Mouse (Mus musculus) embryo, embryonic 10.5 days (tissue): ENCODE measurements at regions not wholly inside any gene's neighbourhood (a gene's known extent, or its start where the extent isn't known, plus 50 kb on each side); places are given as distances from the start of the nearest gene placed in this dataset.

Experiments
- DNase-seq: peaks from one replicate; pipeline ENCODE4 v3.0.0-alpha.2; 2015; ENCODE audit warnings: low spot score

GRCm38 (mm10) chr1:19754346-19754745 is 545.6 kb downstream of the Tfap2b start:
- no peak for DNase-seq

GRCm38 (mm10) chr1:19757921-19758436 is 549.3 kb downstream of the Tfap2b start:
- no peak for DNase-seq

- no peak for DNase-seq
Measured at GRCm38 (mm10) chr1:19766879-19767278, 558.2 kb downstream of the Tfap2b start.

GRCm38 (mm10) chr1:19772266-19772665 is 563.6 kb downstream of the Tfap2b start:
- DNase-seq: no peak

- DNase-seq: no peak
Measured at GRCm38 (mm10) chr1:19774502-19774901, 565.8 kb downstream of the Tfap2b start.

GRCm38 (mm10) chr1:19777542-19777941 is 568.8 kb downstream of the Tfap2b start:
- DNase-seq: no peak

GRCm38 (mm10) chr1:19786971-19787370 is 578.3 kb downstream of the Tfap2b start:
- DNase-seq: no peak

GRCm38 (mm10) chr1:19794124-19794523 is 585.4 kb downstream of the Tfap2b start:
- no peak for DNase-seq

- DNase-seq: no peak
Measured at GRCm38 (mm10) chr1:19825887-19826286, 617.2 kb downstream of the Tfap2b start.

- DNase-seq: no peak
Measured at GRCm38 (mm10) chr1:19826455-19827366, 618.0 kb downstream of the Tfap2b start.

- DNase-seq: no peak
Measured at GRCm38 (mm10) chr1:19849918-19850317, 641.2 kb downstream of the Tfap2b start.

- DNase-seq: no peak
Measured at GRCm38 (mm10) chr1:19857250-19857649, 648.5 kb downstream of the Tfap2b start.

- DNase-seq: no peak
Measured at GRCm38 (mm10) chr1:19868478-19868877, 659.8 kb downstream of the Tfap2b start.

GRCm38 (mm10) chr1:19881193-19881592 is 672.5 kb downstream of the Tfap2b start:
- no peak for DNase-seq

- no peak for DNase-seq
Measured at GRCm38 (mm10) chr1:19899426-19899825, 690.7 kb downstream of the Tfap2b start.

- peak; percentile 20 for DNase-seq
Measured at GRCm38 (mm10) chr1:19899889-19900310, 691.2 kb downstream of the Tfap2b start.

GRCm38 (mm10) chr1:19900983-19901531 is 692.3 kb downstream of the Tfap2b start:
- DNase-seq: peak; percentile 37

- no peak for DNase-seq
Measured at GRCm38 (mm10) chr1:19912194-19912846, 703.6 kb downstream of the Tfap2b start.

- DNase-seq: no peak
Measured at GRCm38 (mm10) chr1:19918762-19919161, 699.1 kb downstream of the Pkhd1 start.

- no peak for DNase-seq
Measured at GRCm38 (mm10) chr1:19927192-19927591, 690.7 kb downstream of the Pkhd1 start.

GRCm38 (mm10) chr1:19927736-19928327 is 690.0 kb downstream of the Pkhd1 start:
- DNase-seq: peak; percentile 56

GRCm38 (mm10) chr1:19951050-19951679 is 666.7 kb downstream of the Pkhd1 start:
- DNase-seq: peak; percentile 60
